Mouse (Mus musculus) CH12.LX (cell line): ENCODE data around the gene Sec14l4. TPM values are rescaled to one million over a fixed set of nuclear protein-coding genes. Genes with fewer than 3 reads are reported as not detected.

Experiments used
- DNase-seq: peaks from one replicate; pipeline ENCODE4 v3.0.0-alpha.2; 2013; ENCODE audit errors: extremely low read depth
- H3K27ac ChIP-seq: 2 replicates; pipeline ENCODE4 v1.5.1; 2012; ENCODE audit warnings: low read depth, mild to moderate bottlenecking, control low read depth, moderate library complexity; ENCODE audit not compliant: insufficient read depth
- H3K27me3 ChIP-seq: replicated peaks from 2 replicates; pipeline ENCODE3; 2012; ENCODE audit warnings: inconsistent platforms
- H3K36me3 ChIP-seq, 2 experiments: replicated peaks in 1 of 2; 2 replicates each; pipeline versions ENCODE3 to v1.6.1; 2012; ENCODE audit warnings: inconsistent platforms in 1 of 2, low read length in 1 of 2, mild to moderate bottlenecking in 1 of 2, mixed read lengths in 1 of 2, moderate library complexity in 1 of 2; ENCODE audit not compliant: control insufficient read depth in 1 of 2, insufficient read depth in 1 of 2
- H3K4me1 ChIP-seq, 2 experiments: 2 replicates each; pipeline ENCODE4 v1.6.1; 2012; ENCODE audit warnings: inconsistent platforms in 1 of 2, moderate library complexity in 1 of 2; ENCODE audit not compliant: insufficient read depth in 2 of 2, control insufficient read depth in 1 of 2
- H3K4me2 ChIP-seq: 2 replicates; pipeline ENCODE4 v1.6.1; 2012; ENCODE audit warnings: low read depth, mild to moderate bottlenecking, control low read depth; ENCODE audit not compliant: poor library complexity, insufficient read depth, severe bottlenecking
- H3K4me3 ChIP-seq, 3 experiments: fragments of 150-350 bp in 1 of 3; sonication (generic) in 1 of 3; replicated peaks in 1 of 3; 2 replicates each; pipeline versions ENCODE3 to v1.5.1; 2011 to 2012; ENCODE audit warnings: low read depth in 2 of 3, low read length in 2 of 3, mild to moderate bottlenecking in 2 of 3, moderate library complexity in 2 of 3, control low read depth in 1 of 3, improper control_type of control experiment in 1 of 3, inconsistent platforms in 1 of 3, mixed read lengths in 1 of 3; ENCODE audit not compliant: poor library complexity in 1 of 3
- H3K79me2 ChIP-seq: replicated peaks from 2 replicates; pipeline ENCODE4 v1.6.1; 2012; ENCODE audit warnings: mild to moderate bottlenecking, moderate library complexity; ENCODE audit not compliant: control insufficient read depth, poor library complexity, insufficient read depth, severe bottlenecking; ENCODE audit errors: extremely low read depth
- H3K9ac ChIP-seq: 2 replicates; pipeline ENCODE4 v1.6.1; 2012; ENCODE audit warnings: low read depth, mild to moderate bottlenecking, control low read depth, moderate library complexity; ENCODE audit not compliant: insufficient read depth
- H3K9me3 ChIP-seq: replicated peaks from 2 replicates; pipeline ENCODE3; 2012; ENCODE audit warnings: low read length, inconsistent platforms, mixed read lengths
- CHD1 ChIP-seq: IDR thresholded peaks from 2 replicates; pipeline ENCODE4 v1.6.1; 2012; ENCODE audit warnings: low read depth, low read length, improper control_type of control experiment, inconsistent platforms
- CHD2 ChIP-seq: IDR thresholded peaks from 2 replicates; pipeline ENCODE4 v1.6.1; 2011; ENCODE audit warnings: low read length, improper control_type of control experiment
- CTCF ChIP-seq, 2 experiments: IDR thresholded peaks in 1 of 2; conservative IDR thresholded peaks in 1 of 2; 2 replicates each; pipeline ENCODE4 v1.5.1; 2011 to 2012; ENCODE audit warnings: low read depth in 2 of 2, low read length in 2 of 2, improper control_type of control experiment in 1 of 2, inconsistent platforms in 1 of 2, mild to moderate bottlenecking in 1 of 2, moderate library complexity in 1 of 2
- ELF1 ChIP-seq: IDR thresholded peaks from 2 replicates; pipeline ENCODE4 v1.6.1; 2014; ENCODE audit warnings: low read depth, mild to moderate bottlenecking, inconsistent platforms, low read length, improper control_type of control experiment
- EP300 ChIP-seq: IDR thresholded peaks from 2 replicates; pipeline ENCODE4 v1.6.1; 2011; ENCODE audit warnings: low read length, improper control_type of control experiment
- ETS1 ChIP-seq: conservative IDR thresholded peaks from 2 replicates; pipeline ENCODE4 v1.6.1; 2012; ENCODE audit warnings: low read depth, mild to moderate bottlenecking, inconsistent platforms, low read length, improper control_type of control experiment, moderate library complexity
- HCFC1 ChIP-seq: IDR thresholded peaks from 2 replicates; pipeline ENCODE4 v1.6.1; 2012; ENCODE audit warnings: low read depth, mild to moderate bottlenecking, inconsistent platforms, low read length, improper control_type of control experiment
- IRF4 ChIP-seq: IDR thresholded peaks from 2 replicates; pipeline ENCODE4 v1.6.1; 2014; ENCODE audit warnings: low read depth, mild to moderate bottlenecking, inconsistent platforms, low read length, improper control_type of control experiment
- MYC ChIP-seq: IDR thresholded peaks from 2 replicates; pipeline ENCODE4 v1.6.1; 2011; ENCODE audit warnings: low read depth, mild to moderate bottlenecking, improper control_type of control experiment, low read length
- PAX5 ChIP-seq: IDR thresholded peaks from 2 replicates; pipeline ENCODE4 v1.6.1; 2012; ENCODE audit warnings: low read length, inconsistent platforms, mixed read lengths
- POLR2A ChIP-seq: IDR thresholded peaks from 2 replicates; pipeline ENCODE4 v1.6.1; 2011; ENCODE audit warnings: low read depth, mild to moderate bottlenecking, improper control_type of control experiment, low read length
- SIN3A ChIP-seq: IDR thresholded peaks from 2 replicates; pipeline ENCODE4 v1.6.1; 2012; ENCODE audit warnings: low read length, improper control_type of control experiment, inconsistent platforms
- SMC3 ChIP-seq: IDR thresholded peaks from 2 replicates; pipeline ENCODE4 v1.6.1; 2011; ENCODE audit warnings: low read depth, low read length, improper control_type of control experiment
- TBP ChIP-seq: conservative IDR thresholded peaks from 2 replicates; pipeline ENCODE4 v1.6.1; 2011; ENCODE audit warnings: low read depth, low read length, improper control_type of control experiment
- UBTF ChIP-seq: IDR thresholded peaks from 2 replicates; pipeline ENCODE4 v1.6.1; 2012; ENCODE audit warnings: low read depth, mild to moderate bottlenecking, inconsistent platforms, low read length, improper control_type of control experiment, moderate library complexity
- USF1 ChIP-seq: IDR thresholded peaks from 2 replicates; pipeline ENCODE4 v1.6.1; 2014; ENCODE audit warnings: low read depth, mild to moderate bottlenecking, inconsistent platforms, low read length, improper control_type of control experiment
- USF2 ChIP-seq: conservative IDR thresholded peaks from 2 replicates; pipeline ENCODE4 v1.6.1; 2011; ENCODE audit warnings: low read depth, low read length, improper control_type of control experiment
- ZC3H11A ChIP-seq: IDR thresholded peaks from 2 replicates; pipeline ENCODE4 v1.6.1; 2012; ENCODE audit warnings: low read depth, mild to moderate bottlenecking, inconsistent platforms, low read length, improper control_type of control experiment
- ZNF384 ChIP-seq: IDR thresholded peaks from 2 replicates; pipeline ENCODE4 v1.6.1; 2012; ENCODE audit warnings: low read depth, low read length, improper control_type of control experiment, inconsistent platforms
- dilution Hi-C: fragments of 300-500 bp; cut with MboI; formaldehyde crosslinking; loops from 2 replicates; pipeline ENCODE4 v1.14.3; 2020; ENCODE audit warnings: low sequenced_read_pairs; ENCODE audit not compliant: extremely low pct_unique_long_range_greater_than_20kb, extremely low pct_ligation_motif_present
- in situ Hi-C: fragments of 300-500 bp; cut with MboI; formaldehyde crosslinking; loops from 3 replicates; pipeline ENCODE4 v1.14.3; 2019; ENCODE audit warnings: low sequenced_read_pairs, low pct_ligation_motif_present, low pct_unique_long_range_greater_than_20kb, mixed read lengths
- polyA plus RNA-seq: library from polyadenylated mRNA; unstranded; fragments of >175 nt; gene quantifications from 2 replicates; pipeline ENCODE4 v1.2.1, GENCODE M21; 2012; ENCODE audit warnings: low read depth; ENCODE audit not compliant: insufficient read length
- total RNA-seq, 2 experiments: library from RNA; depleted of rRNA; stranded (reverse); fragments of 300-350 nt in 1 of 2; fragments of >200 nt in 1 of 2; gene quantifications; 2 replicates each; pipeline ENCODE4 v1.2.3; 2012 to 2014

Sec14l4 gene
- total and polyA plus RNA-seq, 3 experiments = 0.42 to 3.5 (median 0.47) TPM

- Histone ChIP-seq H3K27ac (no peak overlapping the region), H3K9ac (no peak overlapping the region), H3K9me3 (peaks cover 15% of the 10 kb centered on the region), H3K4me2 (no peak overlapping the region), H3K27me3 (no peaks in the 10 kb centered on the region)
- TF ChIP-seq ZNF384 (no peak), SMC3 (no peak), ETS1 (no peak), IRF4 (no peak), EP300 (no peak), SIN3A (no peak), CHD2 (no peak), POLR2A (no peak), MYC (no peak), USF2 (no peak), ELF1 (no peak), CTCF (conservative IDR thresholded peaks at IDR 0.05 in 1 of 2, IDR thresholded peaks at IDR 0.05 in 1 of 2; ENCODE audit: low read depth in 2 of 2, low read length in 2 of 2) (no peak), PAX5 (no peak), HCFC1 (no peak)
- TF ChIP-seq, all 38 proteins: peak for 0
- Histone ChIP-seq H3K4me1 (no peaks in the 10 kb centered on the region), H3K36me3 (peaks cover 4 to 39% of the 10 kb centered on the region in 2 experiments), H3K4me3 (no peak overlapping the region), H3K79me2 (no peaks in the 10 kb centered on the region)
- no peak for DNase-seq
- dilution Hi-C loops = no loop called here
- in situ Hi-C loops = no loop called here
Measured at GRCm38 (mm10) chr11:3983863-3984745, 47.2 kb upstream of the Sec14l4 start.

DNA sequence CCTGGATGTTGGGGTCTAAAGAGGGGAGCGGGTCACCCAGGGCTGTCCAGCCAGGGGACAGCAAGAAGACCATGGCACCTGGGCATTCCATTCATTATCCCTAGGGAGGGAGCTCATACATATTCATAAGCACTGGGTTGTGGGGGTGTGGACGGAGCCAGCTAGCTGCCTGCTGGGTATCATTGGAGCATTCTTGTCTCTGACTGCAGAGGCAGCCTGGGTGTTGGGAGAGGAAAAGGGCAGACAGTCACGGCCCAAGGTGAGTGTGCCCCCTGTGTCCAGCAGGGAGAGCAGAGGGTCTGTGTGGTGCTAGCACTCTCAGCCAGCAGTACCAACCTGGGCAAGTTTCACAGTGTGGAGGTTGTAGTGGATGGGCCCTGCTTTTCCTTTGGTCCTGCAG lies 41.5 kb upstream of the Sec14l4 start:
- no peak overlapping the region for H3K27ac ChIP-seq
- in situ Hi-C loops (no loop called here), dilution Hi-C loops (no loop called here)
- TF ChIP-seq SIN3A (no peak), HCFC1 (no peak), USF1 (no peak), POLR2A (no peak), CHD1 (no peak), TBP (no peak), ZC3H11A (no peak), UBTF (no peak)
- no peak overlapping the region for H3K4me3 ChIP-seq
- peaks cover 2 to 9% of the 10 kb centered on the region in 2 experiments; a peak in 3 of 4 replicates for H3K4me1 ChIP-seq
- H3K79me2 ChIP-seq = no peaks in the 10 kb centered on the region
- no peak for DNase-seq
- peaks cover 2% of the 10 kb centered on the region for H3K27me3 ChIP-seq
- no peak overlapping the region for H3K4me2 ChIP-seq
- no peaks in the 10 kb centered on the region for H3K36me3 ChIP-seq
- no peaks in the 10 kb centered on the region for H3K9me3 ChIP-seq
- H3K9ac ChIP-seq = no peak overlapping the region
